Mouse (Mus musculus) cerebellum, adult 18-20 months (tissue): ENCODE measurements at regions not wholly inside any gene's neighbourhood (a gene's known extent, or its start where the extent isn't known, plus 50 kb on each side); places are given as distances from the start of the nearest gene placed in this dataset.

Experiments
- DNase-seq, 2 experiments: peaks; one replicate each; pipeline ENCODE4 v3.0.0; 2021

DNA sequence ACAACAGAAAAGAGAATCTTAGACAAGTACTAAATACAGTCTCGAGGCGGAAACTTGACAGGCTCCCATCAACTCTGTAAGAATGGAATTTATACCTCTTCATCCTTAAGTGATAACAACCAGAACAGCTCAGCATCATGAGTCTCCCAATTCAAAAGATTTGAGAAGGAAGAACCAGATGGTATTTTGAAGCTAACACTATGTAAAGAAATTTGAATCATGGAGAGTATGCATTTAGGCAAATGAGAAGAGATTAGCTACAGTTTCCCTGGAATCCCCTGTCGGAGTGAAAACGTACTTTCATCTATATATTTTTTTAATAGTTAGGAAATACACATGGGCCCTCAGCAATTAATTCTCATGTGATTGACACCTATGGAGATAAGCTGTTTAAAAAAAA lies 140.9 kb downstream of the Nrip1 start:
- no peak for DNase-seq

DNA sequence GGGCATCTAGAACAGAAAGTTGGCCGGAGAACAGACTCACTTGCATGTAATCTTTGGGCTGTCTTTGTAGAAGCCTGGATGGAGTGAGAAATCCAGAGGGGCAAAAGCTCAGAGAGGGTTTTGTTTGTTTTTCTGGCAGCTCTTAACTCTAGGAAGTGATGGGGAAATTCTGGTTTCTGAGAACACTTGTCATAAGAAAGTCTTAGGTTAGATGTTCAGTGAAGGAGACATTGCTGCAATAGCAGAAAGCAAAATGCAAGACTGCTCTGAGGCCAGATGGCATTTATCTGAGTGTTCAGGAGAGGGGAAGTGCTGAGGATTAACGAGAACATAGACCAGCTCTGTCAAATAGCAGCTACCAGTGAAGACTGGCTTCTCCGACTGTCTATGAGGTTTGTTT lies 141.5 kb downstream of the Nrip1 start:
- peak in 1 of 2 experiments; percentile 37 for DNase-seq

DNA sequence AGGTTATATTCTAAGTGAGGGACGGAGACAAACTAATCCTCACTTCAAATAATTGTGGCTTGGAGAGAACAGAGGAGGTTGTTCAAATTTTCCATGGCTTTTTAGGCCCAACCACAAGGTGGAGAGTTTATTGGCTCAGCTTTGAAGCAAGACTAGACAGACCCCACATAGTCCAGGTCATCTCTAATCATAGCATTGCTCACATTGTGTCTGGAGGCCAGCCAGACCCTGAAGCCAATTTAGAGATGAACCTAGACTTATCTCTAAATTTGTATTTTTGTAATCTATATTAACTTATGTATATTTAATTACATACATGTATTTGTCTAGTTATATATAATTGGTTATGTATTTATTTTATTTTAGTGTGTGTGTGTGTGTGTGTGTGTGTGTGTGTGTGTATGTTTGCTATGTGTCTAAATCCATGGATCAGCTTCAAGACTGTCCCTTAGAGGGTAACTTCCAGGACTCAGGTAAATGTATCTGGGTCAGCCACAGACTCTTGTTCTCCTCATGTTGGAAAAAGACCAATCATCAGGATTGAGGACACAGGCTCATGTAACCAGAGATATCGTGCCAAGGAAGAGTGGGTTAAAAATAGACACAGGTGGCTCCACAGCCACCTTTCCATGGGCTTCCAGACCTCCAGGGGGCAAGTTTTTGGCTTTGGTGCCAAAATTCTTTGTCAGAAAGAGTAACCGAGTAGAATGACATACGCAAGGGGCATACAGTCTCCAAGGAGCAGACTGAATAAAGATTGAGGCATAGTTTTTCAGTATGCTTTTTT lies 142.9 kb downstream of the Nrip1 start:
- peak; percentile 59 to 75 for DNase-seq

DNA sequence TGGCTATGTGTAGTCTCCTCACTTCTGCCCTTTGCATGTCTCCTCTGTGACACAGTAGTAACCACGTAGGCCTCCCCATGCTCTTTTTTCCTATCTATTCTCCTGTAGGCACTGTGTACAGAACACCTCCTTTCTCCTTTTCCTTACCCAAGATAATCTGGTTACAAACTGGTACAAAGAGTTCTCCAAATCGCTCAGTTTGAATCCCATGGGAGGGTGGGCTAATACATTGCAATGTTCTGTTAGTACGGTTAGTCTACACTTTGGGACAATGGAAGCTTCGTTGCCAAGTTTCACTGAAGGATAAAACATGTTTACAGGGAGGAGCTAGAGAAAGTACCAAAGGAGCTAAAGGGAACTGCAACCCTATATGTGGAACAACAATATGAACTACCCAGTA lies 145.2 kb downstream of the Nrip1 start:
- DNase-seq, result no peak

DNA sequence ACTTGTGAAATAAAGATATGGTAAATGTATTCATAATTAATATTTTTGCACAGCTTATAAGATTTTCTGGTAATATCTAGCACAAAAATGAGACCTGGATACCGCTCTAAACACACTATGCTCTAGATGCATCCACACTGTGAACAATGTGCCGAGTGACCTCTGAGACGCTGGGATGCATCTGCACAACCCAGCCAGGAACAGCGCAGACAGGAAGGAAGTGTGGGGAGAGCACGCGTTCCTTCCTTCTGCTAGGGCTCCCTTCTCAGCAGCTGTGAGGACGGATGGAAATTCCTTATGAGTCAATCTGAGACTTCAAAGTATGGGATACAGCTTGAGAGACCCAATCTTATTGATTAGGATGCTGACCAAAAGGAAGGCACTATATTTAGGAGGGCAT lies 147.2 kb downstream of the Nrip1 start:
- no peak for DNase-seq

DNA sequence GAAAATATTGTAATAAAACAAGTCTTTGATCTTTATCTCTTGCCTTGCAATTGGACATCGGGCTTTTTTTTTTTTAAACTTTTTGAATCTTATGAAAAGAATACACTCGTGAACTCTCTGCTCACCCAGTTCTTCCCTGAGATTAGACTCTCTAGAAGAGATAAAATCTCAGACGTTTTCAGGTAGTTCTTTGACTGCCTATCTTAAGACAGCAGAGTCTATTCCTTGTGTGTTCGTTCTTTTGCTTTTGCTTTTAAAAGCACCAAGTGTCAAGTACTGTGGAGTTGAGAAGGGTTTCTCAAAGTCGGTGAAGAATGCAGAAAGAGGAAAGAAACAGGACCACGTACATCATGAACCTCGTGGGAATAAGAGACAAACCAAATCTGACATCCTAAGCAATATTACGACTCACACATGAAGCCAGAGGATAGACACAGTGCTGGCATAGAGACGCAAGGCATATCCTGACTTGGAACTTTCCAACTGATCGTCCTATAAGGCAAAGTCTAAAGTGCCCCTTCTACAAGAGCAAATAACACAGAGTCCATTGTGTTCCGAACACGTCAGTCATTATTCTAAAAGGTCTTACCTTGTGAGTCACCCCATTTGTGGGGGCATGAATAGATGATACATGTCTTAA lies 147.9 kb downstream of the Nrip1 start:
- no peak for DNase-seq

DNA sequence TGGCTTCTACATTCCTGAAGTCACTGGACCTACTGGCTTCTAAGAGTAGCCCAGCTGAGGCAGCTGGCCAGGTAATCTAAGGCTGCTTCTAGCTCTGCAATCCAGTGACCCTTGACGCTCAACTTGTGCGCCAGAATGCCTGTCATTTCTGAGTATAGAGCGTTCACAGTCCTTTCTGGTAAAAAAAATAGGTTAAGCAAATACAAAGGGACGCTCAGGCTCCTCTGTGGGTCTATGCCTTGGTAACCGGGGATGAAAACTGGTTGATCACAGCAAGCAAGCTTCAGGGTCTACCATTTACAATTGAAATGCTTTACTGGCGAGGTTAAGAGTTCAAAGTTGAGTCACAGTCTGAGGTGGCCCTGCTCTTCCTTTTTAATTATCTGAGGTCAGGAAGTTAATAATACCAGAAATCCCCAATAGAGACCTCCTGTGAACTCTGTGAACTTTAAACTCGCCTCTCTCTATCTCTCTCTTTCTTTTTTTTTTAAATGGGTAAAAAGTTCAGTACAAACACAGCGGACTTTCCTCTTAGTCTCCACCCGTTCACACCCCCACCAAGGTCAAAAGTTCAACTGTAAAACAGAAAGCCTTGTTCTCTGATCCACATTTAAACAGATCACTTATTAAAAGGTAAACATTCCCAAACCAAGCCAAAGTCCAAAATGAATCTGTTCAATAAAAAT lies 148.6 kb downstream of the Nrip1 start:
- no peak for DNase-seq

DNA sequence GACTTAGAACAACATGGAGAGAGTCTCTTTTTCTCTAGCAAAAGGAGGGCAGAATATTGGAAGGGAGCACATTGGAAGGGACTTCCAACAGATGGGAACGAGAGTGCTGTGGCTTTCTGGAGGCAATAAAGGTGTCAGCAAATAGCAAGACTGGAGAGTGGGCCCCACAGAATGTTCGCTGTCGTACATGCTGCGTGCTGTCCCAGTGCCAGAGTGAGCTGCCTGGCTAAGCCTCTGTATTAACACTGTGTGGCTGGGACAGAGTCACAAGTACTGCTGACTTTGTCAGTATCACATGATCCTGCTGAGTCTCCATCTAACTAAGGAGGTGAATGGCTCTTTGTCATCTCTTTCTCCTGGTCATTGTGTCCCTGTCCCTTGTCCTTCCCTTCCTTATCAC lies 149.9 kb downstream of the Nrip1 start:
- DNase-seq, result no peak

DNA sequence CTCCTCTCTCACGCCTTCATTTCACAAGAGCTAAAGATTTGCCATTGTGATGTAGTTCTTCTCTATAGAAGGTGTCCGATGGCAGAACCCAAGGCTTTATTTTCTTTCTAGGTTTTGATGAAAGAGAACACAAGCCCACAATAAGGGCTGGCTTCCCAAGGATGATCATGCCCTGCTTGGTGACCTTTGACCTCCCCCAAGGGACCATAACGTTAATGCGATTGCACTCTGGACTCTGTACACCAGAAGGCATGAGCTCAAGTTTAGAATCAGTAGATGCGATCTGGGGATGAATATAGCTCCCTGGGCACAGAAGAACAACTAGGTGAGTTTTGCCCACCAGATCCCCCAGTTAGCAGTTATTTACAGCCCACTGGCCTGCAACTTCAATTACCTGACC lies 150.7 kb downstream of the Nrip1 start:
- DNase-seq, result no peak

DNA sequence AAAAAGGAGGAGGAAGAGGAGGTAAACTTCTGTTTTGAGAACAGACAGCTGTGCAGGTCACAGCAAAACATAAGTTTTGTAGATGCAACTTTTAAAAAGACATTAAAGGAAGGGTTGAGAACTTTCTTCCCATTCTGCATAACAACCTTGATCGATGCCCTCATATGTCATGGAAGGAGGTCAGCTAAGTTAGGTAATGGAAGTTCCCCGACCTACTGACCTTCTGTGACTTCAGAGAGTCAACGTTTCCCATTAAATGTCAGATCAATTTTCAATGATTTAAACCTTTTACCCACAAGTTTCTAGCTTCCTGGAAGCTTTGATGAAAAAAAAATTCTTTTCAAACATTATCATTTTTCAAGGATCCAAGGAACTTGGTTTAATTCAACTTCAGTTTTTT lies 153.2 kb downstream of the Nrip1 start:
- no peak for DNase-seq

DNA sequence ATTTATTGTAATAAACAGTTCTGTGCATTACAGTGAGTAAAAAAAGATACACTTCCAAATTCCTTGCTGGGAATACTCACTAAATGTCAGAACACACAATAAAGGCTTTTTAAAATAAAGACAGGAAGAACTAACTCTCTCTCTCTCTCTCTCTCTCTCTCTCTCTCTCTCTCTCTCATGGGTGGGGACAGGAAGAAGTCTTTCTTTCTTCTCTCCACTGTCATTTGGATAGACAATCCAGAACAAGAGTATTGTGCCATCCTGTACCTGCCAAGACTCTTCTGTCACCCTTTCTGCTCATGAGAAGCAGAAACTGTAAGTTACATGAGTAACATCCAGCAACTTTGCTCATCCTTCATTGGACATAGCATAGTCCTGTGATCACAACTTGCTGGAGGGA lies 154.4 kb downstream of the Nrip1 start:
- no peak for DNase-seq

DNA sequence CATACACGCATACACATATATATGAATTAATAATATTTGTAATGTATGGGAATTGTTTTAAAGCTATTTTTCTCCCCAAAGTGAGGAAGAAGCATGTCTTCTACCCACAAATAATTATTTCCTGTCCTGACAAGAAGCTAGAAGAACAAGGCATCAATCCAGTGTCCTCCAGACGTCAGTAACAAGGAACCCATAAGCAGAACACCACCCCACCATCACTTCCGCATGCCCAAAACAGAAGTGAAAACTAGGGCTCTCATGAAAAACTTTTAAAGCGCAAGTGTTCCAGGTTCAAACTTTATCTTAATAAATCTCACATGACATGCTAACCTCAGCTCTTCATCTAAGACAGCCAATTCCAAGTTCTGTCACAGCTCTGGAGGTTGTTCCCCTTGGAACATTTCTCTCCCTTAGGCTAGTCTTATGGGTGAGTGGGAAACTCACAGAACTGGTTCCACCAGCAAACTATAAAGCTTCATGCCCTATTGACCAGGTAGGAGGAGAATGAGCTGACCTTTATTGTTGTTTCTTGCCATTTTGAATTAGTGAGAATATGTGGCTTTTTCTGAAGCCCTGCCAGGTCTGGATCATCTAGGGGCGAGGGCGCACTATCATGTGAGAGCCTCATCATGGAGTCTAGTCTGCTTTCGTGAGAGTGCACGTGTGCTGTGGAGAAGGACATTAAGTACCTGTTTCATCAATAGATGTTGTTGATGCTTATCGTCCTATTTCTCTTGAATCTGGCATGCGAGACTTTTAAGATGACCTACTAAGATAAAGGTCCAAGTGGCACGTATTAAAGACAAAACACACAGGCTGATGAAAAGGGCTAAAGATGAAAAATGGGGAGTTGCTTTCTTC lies 155.1 kb downstream of the Nrip1 start:
- DNase-seq, result no peak

DNA sequence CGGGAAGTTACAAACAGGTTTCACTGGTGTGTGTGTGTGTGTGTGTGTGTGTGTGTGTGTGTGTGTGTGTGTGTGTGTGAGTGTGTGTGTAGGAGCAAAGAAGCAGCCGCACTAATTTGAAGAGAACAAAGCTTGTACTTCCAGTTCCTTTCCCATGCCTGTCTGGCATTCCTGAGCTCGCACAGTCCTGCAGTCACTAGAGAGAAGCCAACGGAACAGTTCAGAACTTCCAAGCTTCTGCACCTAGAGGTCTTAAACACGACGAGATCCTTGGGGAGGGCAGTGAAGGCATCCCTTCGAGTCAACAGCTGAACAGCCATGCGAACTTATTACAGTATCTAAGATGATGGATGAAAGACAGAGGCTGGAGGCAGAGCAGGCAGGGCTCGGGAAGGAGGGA lies 157.4 kb downstream of the Nrip1 start:
- DNase-seq, result no peak

DNA sequence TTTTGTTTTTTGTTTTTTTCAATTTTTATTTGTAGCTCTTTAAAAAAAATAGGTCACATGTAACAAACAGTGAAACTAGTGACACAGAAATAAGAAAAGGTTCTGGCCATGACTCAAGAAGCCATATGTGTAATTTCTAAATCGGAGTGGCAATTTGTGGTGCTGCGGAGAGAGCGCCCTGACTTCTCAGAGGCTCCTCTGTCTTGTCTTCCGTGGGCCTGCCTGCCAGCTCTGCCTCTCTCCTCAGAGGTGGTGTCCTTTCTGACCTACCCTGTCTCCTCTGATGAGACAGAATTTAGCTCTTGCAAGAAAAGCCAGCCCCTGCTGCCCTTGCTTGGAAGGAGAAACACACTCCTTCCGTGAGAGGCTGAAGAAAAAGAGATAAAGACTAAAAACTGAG lies 158.1 kb downstream of the Nrip1 start:
- DNase-seq, result peak; percentile 20 to 22

DNA sequence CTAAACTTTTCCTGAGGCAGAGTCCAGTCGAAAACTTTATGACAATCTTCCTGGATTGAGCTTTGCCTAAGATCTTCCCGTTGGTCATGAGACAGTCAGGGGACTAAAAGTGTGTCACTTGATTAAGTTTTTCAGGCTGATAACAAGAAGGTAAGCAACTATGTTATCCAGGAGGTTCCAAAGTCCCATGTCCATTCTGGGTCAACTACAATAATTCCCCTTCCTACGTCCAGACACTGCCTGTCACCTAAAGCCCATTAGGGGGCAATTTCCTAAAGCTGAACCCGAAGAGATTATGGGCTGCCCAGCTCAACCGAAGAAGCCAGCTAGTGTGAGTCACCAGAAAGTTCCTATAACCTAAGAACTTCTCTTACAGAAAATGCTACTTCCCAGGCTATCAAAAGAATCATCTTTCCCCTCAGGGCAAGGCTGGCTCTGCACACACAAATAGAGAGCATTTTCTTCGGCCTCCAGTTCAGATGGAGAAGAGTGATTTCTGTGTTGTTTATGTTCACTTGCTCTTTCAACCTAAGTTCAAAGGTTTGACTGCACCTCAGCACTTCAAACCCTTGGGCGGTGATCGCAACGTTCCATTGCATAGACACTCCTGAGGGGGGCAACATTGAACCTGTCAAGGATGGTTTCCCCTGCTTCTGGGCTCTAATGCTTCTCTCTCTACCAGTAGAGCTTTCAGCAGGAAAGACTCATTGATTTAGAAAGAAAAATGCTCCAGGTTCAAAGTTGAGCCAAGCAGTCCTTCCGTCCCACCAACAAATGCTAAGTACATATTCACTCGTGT lies 171.7 kb downstream of the Nrip1 start:
- peak; percentile 58 to 65 for DNase-seq

DNA sequence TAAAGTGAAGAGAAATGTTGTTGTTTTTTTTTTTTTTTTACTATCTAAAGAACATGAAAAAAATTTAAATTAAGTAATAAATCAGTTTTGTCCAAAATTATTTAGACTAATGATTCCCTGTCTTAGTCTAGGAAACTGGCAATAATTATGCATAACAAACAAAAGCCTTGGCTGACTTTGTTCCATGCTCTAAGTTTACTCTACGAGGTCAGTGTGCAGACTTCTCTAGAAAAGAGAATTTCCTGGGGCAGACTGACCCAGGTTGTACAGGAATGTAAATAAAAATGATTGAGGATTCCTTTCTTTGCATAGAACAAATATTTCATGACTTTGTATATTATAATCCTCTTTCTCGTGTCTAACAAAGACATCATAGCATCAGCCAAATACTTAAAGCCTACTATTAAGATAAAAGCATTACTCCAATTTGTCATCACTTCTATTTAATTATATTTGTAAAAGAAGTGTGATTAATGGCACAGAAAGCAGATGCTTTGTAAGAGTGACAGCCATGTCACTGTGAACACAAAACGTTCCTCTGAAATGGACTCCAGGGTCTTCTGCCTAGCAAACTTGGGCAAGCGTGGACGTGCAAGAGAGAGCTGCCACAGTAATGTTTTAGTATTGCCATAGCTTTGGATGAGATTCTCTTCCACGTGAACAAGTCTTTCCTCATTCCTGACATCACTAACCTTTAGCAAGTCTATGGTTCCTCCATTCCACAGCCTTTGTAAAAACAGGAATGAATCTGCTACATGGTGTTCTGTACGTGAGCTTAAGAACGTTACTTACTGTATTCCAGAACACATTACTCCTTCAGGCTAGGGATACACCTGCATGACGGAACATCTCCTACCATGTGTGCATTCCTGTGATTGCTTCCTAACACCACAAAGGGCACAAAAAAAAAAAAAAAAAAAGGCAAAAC lies 172.6 kb downstream of the Nrip1 start:
- no peak for DNase-seq

DNA sequence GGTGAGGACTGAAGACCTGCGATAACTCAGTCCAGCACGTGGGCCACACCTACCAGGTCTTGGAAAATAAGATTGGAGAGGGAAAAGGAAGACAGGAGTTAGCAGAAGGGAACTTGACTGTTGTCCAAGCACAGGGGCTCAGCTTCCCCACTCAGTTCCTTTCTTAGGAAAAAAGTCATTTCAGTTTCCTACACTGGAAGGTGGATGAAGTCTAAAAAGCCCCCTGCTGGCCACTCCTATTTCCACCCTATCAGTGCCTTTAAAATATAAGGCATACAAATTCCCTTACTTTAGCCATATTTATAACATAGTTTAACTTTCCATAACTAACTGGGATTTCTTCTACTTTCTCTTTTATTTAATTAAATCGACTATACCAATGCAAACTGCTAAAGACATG lies 173.4 kb downstream of the Nrip1 start:
- DNase-seq, result no peak

DNA sequence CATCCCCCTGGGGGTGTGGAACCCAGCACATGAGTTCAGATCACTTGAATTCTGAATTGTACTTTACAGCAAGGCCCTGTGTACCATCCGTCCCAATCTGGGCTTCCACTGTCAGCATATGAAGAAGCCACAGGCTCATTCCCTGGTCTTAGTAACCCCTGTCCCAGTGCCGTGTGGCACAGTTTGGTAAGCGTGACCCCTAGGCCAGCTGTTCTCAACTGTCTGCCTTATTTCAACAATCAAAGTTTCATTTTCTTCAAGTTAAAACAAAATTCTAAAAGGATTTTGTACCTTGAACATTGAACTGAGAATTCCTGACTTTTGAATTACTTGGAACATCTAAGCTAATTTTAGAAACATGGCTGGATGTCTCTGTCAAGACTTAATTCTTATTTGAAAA lies 174.6 kb downstream of the Nrip1 start:
- DNase-seq, result no peak

DNA sequence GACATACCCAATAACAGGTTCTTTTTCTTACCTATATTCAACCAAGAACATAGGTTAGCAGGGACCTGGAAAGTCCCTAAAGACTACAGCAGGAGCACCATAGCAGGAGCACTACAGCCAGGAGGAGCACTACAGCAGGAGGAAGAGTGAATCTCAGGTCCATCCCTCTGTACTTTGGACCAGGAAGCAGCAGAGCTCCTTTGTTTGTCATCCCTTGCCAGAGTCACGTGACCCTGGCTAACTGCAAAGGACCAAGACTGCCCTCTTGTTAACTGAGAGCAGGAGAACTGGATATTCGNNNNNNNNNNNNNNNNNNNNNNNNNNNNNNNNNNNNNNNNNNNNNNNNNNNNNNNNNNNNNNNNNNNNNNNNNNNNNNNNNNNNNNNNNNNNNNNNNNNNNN lies 172.2 kb upstream of the Samsn1 start:
- no peak for DNase-seq

DNA sequence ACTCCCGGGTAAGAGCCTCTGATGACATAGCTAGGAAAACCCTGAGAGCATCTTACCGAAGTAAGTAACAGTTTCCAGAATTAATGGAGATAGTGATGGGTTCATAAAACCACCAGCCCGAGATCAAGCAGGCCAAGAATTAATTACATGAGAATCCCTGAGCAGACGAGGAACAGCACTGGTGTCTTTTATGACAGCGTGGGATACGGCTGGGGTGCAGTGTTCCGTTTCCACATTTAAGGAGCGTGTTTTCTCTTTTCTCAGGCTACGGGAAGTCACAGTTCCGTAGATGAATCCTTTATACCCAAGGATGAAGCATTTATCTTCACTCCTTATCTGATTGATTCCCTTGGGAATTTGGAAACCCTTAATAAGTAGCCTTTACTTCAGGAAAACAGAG lies 169.1 kb upstream of the Samsn1 start:
- no peak for DNase-seq

DNA sequence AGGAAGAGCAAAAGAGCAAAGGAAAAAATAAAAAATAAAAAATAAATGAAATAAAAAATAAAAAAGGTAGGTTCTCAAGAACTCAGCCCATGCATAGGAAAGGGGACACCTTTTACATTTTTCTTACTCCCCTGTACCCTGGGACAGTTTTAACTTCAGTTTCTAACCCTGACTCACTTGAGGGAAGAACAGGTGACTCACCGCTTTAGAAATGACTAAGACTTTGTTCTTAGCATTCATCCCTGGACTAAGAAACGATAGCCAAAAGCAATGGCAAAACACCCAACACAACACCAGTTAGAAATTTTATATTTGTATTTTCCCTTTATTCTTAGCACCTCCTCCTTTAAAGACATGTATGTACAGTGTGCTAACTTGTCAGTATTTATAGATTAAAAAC lies 161.5 kb upstream of the Samsn1 start:
- DNase-seq, result no peak
